Mouse (Mus musculus): ENCODE data around the gene Edc3. TPM values are rescaled to one million over a fixed set of nuclear protein-coding genes. Genes with fewer than 3 reads are reported as not detected.

The Edc3 gene
- polyA plus RNA-seq, 1 experiment, result 24.1 TPM

GRCm38 (mm10) chr9:57671500-57671899 lies 36.8 kb upstream of the Edc3 start:
- TF ChIP-seq CTCF (IDR thresholded peaks at IDR 0.05; ENCODE audit: borderline replicate concordance, extremely low read depth, insufficient read depth, insufficient read length), result no peak
- no peak for TF ChIP-seq POLR2A (IDR thresholded peaks at IDR 0.05; ENCODE audit: borderline replicate concordance, extremely low read depth, insufficient read depth, insufficient read length, poor library complexity, severe bottlenecking)
- no peak for DNase-seq (ENCODE audit: low read depth)

GRCm38 (mm10) chr9:57681411-57681810 lies 26.9 kb upstream of the Edc3 start:
- no peak for DNase-seq (ENCODE audit: low read depth)
- TF ChIP-seq POLR2A (IDR thresholded peaks at IDR 0.05; ENCODE audit: borderline replicate concordance, extremely low read depth, insufficient read depth, insufficient read length, poor library complexity, severe bottlenecking) (no peak), CTCF (IDR thresholded peaks at IDR 0.05; ENCODE audit: borderline replicate concordance, extremely low read depth, insufficient read depth, insufficient read length) (no peak)

- no peak for TF ChIP-seq POLR2A (IDR thresholded peaks at IDR 0.05; ENCODE audit: borderline replicate concordance, extremely low read depth, insufficient read depth, insufficient read length, poor library complexity, severe bottlenecking)
- no peak for TF ChIP-seq CTCF (IDR thresholded peaks at IDR 0.05; ENCODE audit: borderline replicate concordance, extremely low read depth, insufficient read depth, insufficient read length)
- DNase-seq (ENCODE audit: low read depth), result no peak
Observed at GRCm38 (mm10) chr9:57683520-57683919, 24.8 kb upstream of the Edc3 start, which contains the start of gene Cyp1a2. Cyp1a2 (minus strand) TSS chr9:57683703.

- DNase-seq (ENCODE audit: low read depth), result no peak
Observed at GRCm38 (mm10) chr9:57686011-57686410, 22.3 kb upstream of the Edc3 start.

GRCm38 (mm10) chr9:57687751-57688150 lies 20.6 kb upstream of the Edc3 start, which contains the start of gene Cyp1a1:
Cyp1a1 (plus strand) TSS chr9:57687928.
- TF ChIP-seq CTCF (IDR thresholded peaks at IDR 0.05; ENCODE audit: borderline replicate concordance, extremely low read depth, insufficient read depth, insufficient read length) (no peak), POLR2A (IDR thresholded peaks at IDR 0.05; ENCODE audit: borderline replicate concordance, extremely low read depth, insufficient read depth, insufficient read length, poor library complexity, severe bottlenecking) (no peak)
- no peak for DNase-seq (ENCODE audit: low read depth)

More at GRCm38 (mm10) chr9:57686011-57686410, 22.3 kb upstream of the Edc3 start:
- TF ChIP-seq CTCF (IDR thresholded peaks at IDR 0.05; ENCODE audit: borderline replicate concordance, extremely low read depth, insufficient read depth, insufficient read length) (no peak), POLR2A (IDR thresholded peaks at IDR 0.05; ENCODE audit: borderline replicate concordance, extremely low read depth, insufficient read depth, insufficient read length, poor library complexity, severe bottlenecking) (no peak)

GRCm38 (mm10) chr9:57688158-57688557 lies 20.2 kb upstream of the Edc3 start:
- TF ChIP-seq CTCF (IDR thresholded peaks at IDR 0.05; ENCODE audit: borderline replicate concordance, extremely low read depth, insufficient read depth, insufficient read length) (peak; percentile 17; the same call in 1 of the 2 replicates), POLR2A (IDR thresholded peaks at IDR 0.05; ENCODE audit: borderline replicate concordance, extremely low read depth, insufficient read depth, insufficient read length, poor library complexity, severe bottlenecking) (no peak)
- DNase-seq (ENCODE audit: low read depth), result no peak

GRCm38 (mm10) chr9:57688606-57689005 lies 19.7 kb upstream of the Edc3 start:
- DNase-seq (ENCODE audit: low read depth), result no peak
- TF ChIP-seq POLR2A (IDR thresholded peaks at IDR 0.05; ENCODE audit: borderline replicate concordance, extremely low read depth, insufficient read depth, insufficient read length, poor library complexity, severe bottlenecking), result no peak

- no peak for DNase-seq (ENCODE audit: low read depth)
- TF ChIP-seq POLR2A (IDR thresholded peaks at IDR 0.05; ENCODE audit: borderline replicate concordance, extremely low read depth, insufficient read depth, insufficient read length, poor library complexity, severe bottlenecking) (no peak), CTCF (IDR thresholded peaks at IDR 0.05; ENCODE audit: borderline replicate concordance, extremely low read depth, insufficient read depth, insufficient read length) (no peak)
Observed at GRCm38 (mm10) chr9:57694108-57694507, 14.2 kb upstream of the Edc3 start.

GRCm38 (mm10) chr9:57696380-57697285 lies 11.7 kb upstream of the Edc3 start:
- no peak for TF ChIP-seq CTCF (IDR thresholded peaks at IDR 0.05; ENCODE audit: borderline replicate concordance, extremely low read depth, insufficient read depth, insufficient read length)
- no peak for TF ChIP-seq POLR2A (IDR thresholded peaks at IDR 0.05; ENCODE audit: borderline replicate concordance, extremely low read depth, insufficient read depth, insufficient read length, poor library complexity, severe bottlenecking)
- DNase-seq (ENCODE audit: low read depth), result peak; percentile 78

- TF ChIP-seq POLR2A (IDR thresholded peaks at IDR 0.05; ENCODE audit: borderline replicate concordance, extremely low read depth, insufficient read depth, insufficient read length, poor library complexity, severe bottlenecking) (no peak), CTCF (IDR thresholded peaks at IDR 0.05; ENCODE audit: borderline replicate concordance, extremely low read depth, insufficient read depth, insufficient read length) (no peak)
- DNase-seq (ENCODE audit: low read depth), result no peak
Observed at GRCm38 (mm10) chr9:57697380-57697779, 11.0 kb upstream of the Edc3 start.

- DNase-seq (ENCODE audit: low read depth), result peak; percentile 76
- TF ChIP-seq POLR2A (IDR thresholded peaks at IDR 0.05; ENCODE audit: borderline replicate concordance, extremely low read depth, insufficient read depth, insufficient read length, poor library complexity, severe bottlenecking), result no peak
- TF ChIP-seq CTCF (IDR thresholded peaks at IDR 0.05; ENCODE audit: borderline replicate concordance, extremely low read depth, insufficient read depth, insufficient read length), result no peak
Observed at GRCm38 (mm10) chr9:57698466-57699150, 9.7 kb upstream of the Edc3 start.
